Mouse (Mus musculus) midbrain, embryonic 11.5 days (tissue): ENCODE results near the gene Ccdc77. TPM values are rescaled to one million over a fixed set of nuclear protein-coding genes. Genes with fewer than 3 reads are reported as not detected.

Experiments
- ATAC-seq: fragments of 200-750 bp; cut with Nextera tagmentation; 2 replicates; pipeline ENCODE4 v1.8.0; 2017; ENCODE audit warnings: moderate TSS enrichment, moderate library complexity; ENCODE audit not compliant: low FRiP score
- DNase-seq: peaks from one replicate; pipeline ENCODE4 v3.0.0; 2015; ENCODE audit warnings: low spot score; ENCODE audit errors: missing footprints
- H3K27ac ChIP-seq: fragments of 300-500 bp; sonication (generic); 2 replicates; pipeline ENCODE4 v1.5.1; 2014; ENCODE audit warnings: low read depth, low read length
- H3K27me3 ChIP-seq: fragments of 300-500 bp; sonication (generic); 2 replicates; pipeline ENCODE4 v1.6.1; 2014; ENCODE audit warnings: mild to moderate bottlenecking, low read length, moderate library complexity, mixed read lengths; ENCODE audit not compliant: control insufficient read depth, insufficient read depth
- H3K36me3 ChIP-seq: fragments of 300-500 bp; sonication (generic); 2 replicates; pipeline ENCODE4 v1.6.1; 2014; ENCODE audit warnings: mild to moderate bottlenecking, low read length, moderate library complexity, mixed read lengths; ENCODE audit not compliant: control insufficient read depth, insufficient read depth
- H3K4me1 ChIP-seq: fragments of 300-500 bp; sonication (generic); 2 replicates; pipeline ENCODE4 v1.6.1; 2014; ENCODE audit warnings: low read length; ENCODE audit not compliant: control insufficient read depth, insufficient read depth
- H3K4me2 ChIP-seq: fragments of 300-500 bp; sonication (generic); 2 replicates; pipeline ENCODE4 v1.6.1; 2014; ENCODE audit warnings: mild to moderate bottlenecking, moderate library complexity
- H3K4me3 ChIP-seq: fragments of 300-500 bp; sonication (generic); 2 replicates; pipeline ENCODE4 v1.5.1; 2014; ENCODE audit warnings: low read depth, low read length
- H3K9ac ChIP-seq: fragments of 300-500 bp; sonication (generic); 2 replicates; pipeline ENCODE4 v1.6.1; 2014; ENCODE audit warnings: low read length
- H3K9me3 ChIP-seq: fragments of 300-500 bp; sonication (generic); 2 replicates; pipeline ENCODE4 v1.6.1; 2016; ENCODE audit warnings: low read length; ENCODE audit not compliant: control insufficient read depth
- WGBS: fragments of 180-500 bp; shearing (Covaris S2); extraction: QIAGEN DNeasy Blood & Tissue Kit; methylation state at CpG from one replicate; pipeline ENCODE4 v1.1.7; 2014; 5-methylcytosine and 5-hydroxymethylcytosine counted together
- polyA plus RNA-seq: library from polyadenylated mRNA; unstranded; fragments of >200 nt; fragmentation: Nextera tagmentation; extraction: Ambion mirVana; gene quantifications from 2 replicates; pipeline ENCODE4 v1.2.1, GENCODE M21; 2014

The Ccdc77 gene
- 25.7 and 27.5 TPM in 2 replicates for polyA plus RNA-seq

DNA sequence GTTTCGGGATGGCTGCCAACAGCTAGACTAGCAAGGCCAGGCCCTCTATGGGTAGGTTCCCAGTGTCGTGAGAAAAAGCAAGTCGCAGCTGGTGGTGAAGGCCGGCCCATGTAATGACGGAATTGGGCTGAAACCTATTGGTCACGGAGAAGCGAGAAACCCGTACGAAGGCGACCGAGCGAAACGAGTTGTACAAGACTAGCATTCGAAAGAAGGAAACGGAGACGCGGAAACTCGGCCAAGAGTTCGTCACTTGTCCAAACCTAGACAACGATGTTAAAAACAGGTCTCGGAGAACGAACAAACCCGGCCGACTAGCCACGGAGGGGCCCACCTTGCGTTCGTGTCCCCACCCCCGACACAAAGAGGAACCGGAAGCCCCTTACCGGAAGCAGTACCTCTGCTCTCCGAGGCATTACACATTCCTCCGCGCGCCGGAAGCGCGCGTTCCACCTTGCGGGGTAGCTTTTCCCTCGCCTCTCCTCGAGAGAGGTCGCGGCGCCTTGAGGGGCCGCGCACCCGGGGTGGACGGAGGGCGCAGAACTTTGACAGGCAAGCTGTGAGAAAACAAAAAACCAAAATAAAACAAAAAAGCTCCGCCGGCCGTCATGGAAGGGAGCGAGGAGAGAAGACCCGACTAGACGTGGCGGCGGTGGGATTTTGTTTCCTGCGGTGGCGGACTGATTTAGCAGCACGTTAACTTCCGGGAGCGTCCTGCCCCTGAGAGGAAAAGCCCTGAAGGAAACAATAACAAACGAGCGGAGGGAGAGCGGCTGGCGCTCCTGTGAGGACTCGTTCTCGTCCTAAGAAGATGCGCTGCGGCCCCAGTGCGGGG, at the start of gene Ccdc77, which contains the start of gene Kdm5a:
TSS of gene Ccdc77 (minus strand) at position 687 of the 835 bp plus-strand sequence.
TSS of gene Kdm5a (plus strand) at position 437 of the 835 bp plus-strand sequence.
- peaks cover 5% of the 10 kb centered on the region for H3K36me3 ChIP-seq
- H3K9ac ChIP-seq, result peak within 1 kb of the TSS; percentile 91
- H3K9me3 ChIP-seq, result no peaks in the 10 kb centered on the region
- peaks cover 14% of the 10 kb centered on the region for H3K4me1 ChIP-seq
- peak within 1 kb of the TSS; percentile 90 for H3K27ac ChIP-seq
- peak within 1 kb of the TSS; percentile 65 for H3K4me2 ChIP-seq
- ATAC-seq (peak; percentile 97), DNase-seq (peak; percentile 99)
- H3K4me3 ChIP-seq, result peak within 1 kb of the TSS; percentile 99
- WGBS, result under 1% methylated on average over 71 of the region's 71 CpGs
- no peaks in the 10 kb centered on the region for H3K27me3 ChIP-seq

DNA sequence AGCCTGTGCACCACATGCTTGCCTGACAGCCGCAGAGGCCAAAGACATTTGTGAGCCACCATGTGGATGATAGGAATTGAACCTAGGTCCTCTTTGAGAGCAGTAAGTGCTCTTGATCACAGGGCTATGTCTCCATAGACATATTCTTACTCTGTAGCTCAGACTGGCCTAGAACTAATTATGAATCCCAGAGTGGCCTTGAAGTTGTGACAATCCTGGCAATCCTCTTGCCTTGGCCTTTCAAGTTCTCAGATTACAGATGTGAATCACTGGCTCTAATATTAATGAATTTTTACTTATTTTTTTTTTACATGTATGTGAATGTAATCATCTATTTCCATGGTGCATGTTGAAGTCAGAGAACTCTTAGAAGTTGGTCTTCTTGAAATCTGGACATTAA, 39.8 kb upstream of the Ccdc77 start:
- no peaks in the 10 kb centered on the region for H3K4me1 ChIP-seq
- H3K4me3 ChIP-seq, result no peak overlapping the region
- 95% methylated on average over 1 of the region's 1 CpGs for WGBS
- ATAC-seq (no peak), DNase-seq (no peak)
- H3K27ac ChIP-seq, result no peak overlapping the region
- no peaks in the 10 kb centered on the region for H3K9me3 ChIP-seq
- no peak overlapping the region for H3K4me2 ChIP-seq
- H3K27me3 ChIP-seq, result no peaks in the 10 kb centered on the region
- H3K9ac ChIP-seq, result no peak overlapping the region
- H3K36me3 ChIP-seq, result peaks cover 8% of the 10 kb centered on the region; the same call in 1 of the 2 replicates

DNA sequence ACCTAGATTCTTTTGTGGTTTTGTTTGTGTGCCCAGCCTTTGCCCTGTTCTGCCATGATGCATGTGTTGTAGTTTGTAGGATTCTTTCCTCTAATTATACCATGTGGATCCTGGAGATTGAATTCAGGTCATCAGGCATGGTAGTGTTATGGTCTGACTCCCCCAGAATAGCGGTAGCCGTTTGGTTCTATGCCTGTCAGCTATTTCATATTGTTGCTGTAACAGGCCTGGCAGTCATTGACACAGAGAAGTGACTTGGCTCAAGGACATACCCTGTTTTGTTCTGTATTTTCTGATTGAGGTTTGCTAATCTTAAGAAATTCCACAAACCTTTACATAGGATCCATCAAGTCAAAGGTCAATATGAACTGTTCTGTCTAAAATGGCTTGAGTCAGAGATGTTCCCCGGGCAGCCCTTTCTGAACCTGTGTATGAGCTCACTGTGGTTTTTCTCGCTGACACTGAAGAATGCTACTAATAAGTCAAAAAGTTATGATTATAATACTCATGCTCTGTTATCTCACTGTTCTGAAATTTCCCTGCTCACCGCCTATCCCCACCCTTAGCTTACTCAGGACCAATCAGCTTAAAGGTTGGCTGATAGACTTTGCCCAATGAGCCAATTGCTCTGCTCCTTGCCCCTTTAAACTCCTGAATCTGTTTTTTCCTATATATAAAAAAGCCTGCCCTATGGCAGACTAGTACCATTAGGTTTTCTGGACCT, 31.6 kb upstream of the Ccdc77 start:
- Histone ChIP-seq H3K27ac (no peak overlapping the region), H3K4me3 (no peak overlapping the region), H3K27me3 (no peaks in the 10 kb centered on the region), H3K4me2 (no peak overlapping the region), H3K4me1 (no peaks in the 10 kb centered on the region), H3K9ac (no peak overlapping the region), H3K36me3 (peaks cover 9% of the 10 kb centered on the region), H3K9me3 (no peaks in the 10 kb centered on the region)
- WGBS, result 95% methylated on average over 5 of the region's 5 CpGs
- DNase-seq (no peak), ATAC-seq (no peak)

DNA sequence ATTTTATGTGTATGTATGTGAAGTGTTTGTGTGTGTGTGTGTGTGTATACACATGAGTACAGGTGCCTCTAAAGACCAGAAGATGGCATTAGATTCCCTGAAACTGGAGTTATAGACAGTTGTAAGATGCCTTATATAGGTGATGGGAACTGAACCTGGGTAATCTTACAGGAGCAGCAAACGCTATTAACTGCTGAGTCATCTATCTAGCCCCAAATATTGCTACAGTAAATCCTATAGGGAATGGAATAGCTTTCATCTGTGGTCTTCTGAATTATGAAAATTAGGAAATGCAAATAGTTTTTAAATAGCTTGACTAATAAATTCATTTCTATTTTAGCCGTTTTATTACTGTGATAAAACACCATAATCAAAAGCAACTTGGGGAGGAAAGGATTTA, 28.6 kb upstream of the Ccdc77 start:
- H3K4me1 ChIP-seq, result no peaks in the 10 kb centered on the region
- H3K27ac ChIP-seq, result no peak overlapping the region
- DNase-seq (no peak), ATAC-seq (no peak)
- H3K4me3 ChIP-seq, result no peak overlapping the region
- peaks cover 6% of the 10 kb centered on the region for H3K36me3 ChIP-seq
- no peaks in the 10 kb centered on the region for H3K27me3 ChIP-seq
- WGBS, result 96% methylated on average over 2 of the region's 2 CpGs
- H3K9ac ChIP-seq, result no peak overlapping the region
- H3K9me3 ChIP-seq, result no peaks in the 10 kb centered on the region
- no peak overlapping the region for H3K4me2 ChIP-seq

DNA sequence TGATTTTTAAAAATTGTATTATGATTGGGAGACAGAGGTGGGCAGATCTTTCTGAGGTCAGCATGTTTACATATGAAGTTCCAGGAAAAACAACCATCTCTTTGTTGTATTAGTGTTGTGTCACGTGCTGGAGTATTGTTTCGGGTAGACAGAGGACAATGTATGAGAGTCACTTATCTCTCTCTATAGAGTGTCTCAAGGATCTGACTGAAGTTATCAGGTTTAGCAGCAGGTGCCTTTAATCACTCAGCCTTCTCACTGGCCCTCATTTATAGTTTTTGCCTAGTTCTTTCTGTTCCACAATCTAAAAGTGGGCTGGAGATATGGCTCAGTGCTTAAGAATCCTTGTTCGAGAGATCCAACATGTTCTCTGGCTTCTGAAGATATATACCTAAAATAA, 25.9 kb upstream of the Ccdc77 start:
- no peak for ATAC-seq
- 92% methylated on average over 3 of the region's 3 CpGs for WGBS

DNA sequence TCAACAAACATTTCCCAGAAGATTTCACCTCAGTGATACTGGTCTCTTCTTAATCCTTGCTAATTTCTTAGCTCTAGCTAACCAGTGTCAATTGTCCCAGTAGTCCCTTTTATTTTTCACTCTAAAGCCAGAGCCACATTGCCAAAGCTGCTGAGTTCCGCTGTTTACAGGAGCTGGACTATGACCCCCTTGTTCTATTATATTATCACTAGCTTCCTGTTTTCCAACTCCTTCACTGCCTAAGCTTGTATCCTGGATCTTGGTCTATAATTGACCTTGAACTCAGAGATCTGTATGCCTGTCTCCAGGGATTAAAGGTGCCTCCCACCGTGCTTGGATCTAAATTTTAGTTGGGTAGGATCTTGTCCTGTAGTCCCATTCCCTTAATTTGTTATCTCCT, 12.6 kb upstream of the Ccdc77 start:
- ATAC-seq (no peak), DNase-seq (no peak)
- no peak overlapping the region for H3K4me3 ChIP-seq
- no peak overlapping the region for H3K27ac ChIP-seq
- no peaks in the 10 kb centered on the region for H3K4me1 ChIP-seq
- no peak overlapping the region for H3K4me2 ChIP-seq
- peaks cover 23% of the 10 kb centered on the region for H3K36me3 ChIP-seq
- no peaks in the 10 kb centered on the region for H3K27me3 ChIP-seq
- H3K9ac ChIP-seq, result no peak overlapping the region
- H3K9me3 ChIP-seq, result no peaks in the 10 kb centered on the region
- WGBS, result 92% methylated on average over 2 of the region's 2 CpGs

More for the DNA sequence above, 25.9 kb upstream of the Ccdc77 start:
- H3K36me3 ChIP-seq, result peaks cover 6% of the 10 kb centered on the region
- no peak overlapping the region for H3K27ac ChIP-seq
- DNase-seq, result no peak
- H3K4me1 ChIP-seq, result no peaks in the 10 kb centered on the region
- H3K9me3 ChIP-seq, result no peaks in the 10 kb centered on the region
- no peak overlapping the region for H3K4me2 ChIP-seq
- H3K4me3 ChIP-seq, result no peak overlapping the region
- H3K27me3 ChIP-seq, result no peaks in the 10 kb centered on the region
- no peak overlapping the region for H3K9ac ChIP-seq

DNA sequence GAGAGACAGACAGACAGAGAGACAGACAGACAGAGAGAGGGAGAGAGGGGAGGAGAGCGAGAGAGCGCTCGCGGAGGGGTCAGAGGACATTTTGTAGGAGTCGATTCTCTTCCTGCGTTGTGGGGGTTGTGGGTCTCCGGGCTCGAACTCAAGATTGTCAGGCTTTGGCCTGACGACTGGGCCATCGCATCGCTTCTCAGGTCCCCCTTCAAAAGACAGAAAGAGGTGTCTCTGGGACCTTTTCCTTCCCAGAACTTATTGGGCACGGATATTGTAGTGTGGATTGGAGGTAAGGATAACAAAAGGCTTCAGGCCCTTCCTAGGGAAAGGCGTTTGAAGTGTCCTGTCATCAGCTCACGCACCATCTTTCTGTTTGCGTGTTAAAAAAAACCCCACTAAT, 877 bp upstream of the Ccdc77 start:
- Histone ChIP-seq H3K9me3 (no peaks in the 10 kb centered on the region), H3K4me1 (peaks cover 14% of the 10 kb centered on the region), H3K9ac (peak overlapping the region; percentile 91), H3K27ac (no peak overlapping the region), H3K4me2 (peak overlapping the region; percentile 65), H3K4me3 (peak overlapping the region; percentile 99), H3K27me3 (no peaks in the 10 kb centered on the region), H3K36me3 (peaks cover 13% of the 10 kb centered on the region)
- WGBS, result 4% methylated on average over 15 of the region's 15 CpGs
- DNase-seq, result peak; percentile 85
- ATAC-seq, result no peak

DNA sequence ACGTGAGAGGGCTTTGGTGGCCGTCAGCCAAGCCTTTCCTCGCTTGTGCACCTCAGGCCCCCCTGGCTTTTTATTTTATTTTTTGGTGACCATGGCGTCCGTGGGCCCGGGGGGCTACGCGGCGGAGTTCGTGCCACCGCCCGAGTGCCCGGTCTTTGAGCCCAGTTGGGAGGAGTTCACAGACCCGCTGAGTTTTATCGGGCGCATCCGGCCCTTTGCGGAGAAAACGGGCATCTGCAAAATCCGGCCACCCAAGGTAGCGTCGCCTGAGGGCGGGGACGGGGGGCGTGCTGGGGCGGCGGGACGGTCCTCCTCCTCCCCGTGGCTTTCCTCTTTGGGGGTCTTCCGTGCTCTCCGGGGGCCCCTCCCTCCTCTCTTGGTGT, 340 bp upstream of the Ccdc77 start:
- Histone ChIP-seq H3K4me1 (peaks cover 14% of the 10 kb centered on the region), H3K4me3 (peak overlapping the region; percentile 99), H3K9me3 (no peaks in the 10 kb centered on the region), H3K27me3 (no peaks in the 10 kb centered on the region), H3K27ac (peak overlapping the region; percentile 90; the same call in 1 of the 2 replicates), H3K9ac (peak overlapping the region; percentile 91), H3K36me3 (peaks cover 9% of the 10 kb centered on the region), H3K4me2 (peak overlapping the region; percentile 65)
- peak; percentile 30; the same call in 1 of the 2 replicates for ATAC-seq
- 0% methylated on average over 31 of the region's 31 CpGs for WGBS
- no peak for DNase-seq
